8 mouse cellular contexts compared by ENCODE assay signal in genomic region chr1:51529653-51530052, GRCm38 (mm10). TPM values are rescaled to one million over a fixed set of nuclear protein-coding genes. Genes with fewer than 3 reads are reported as not detected.
DNase-seq lines count a peak whose midpoint lies in the region; ATAC-seq and TF ChIP-seq lines count a peak whose summit lies in the region.

No protein-coding gene starts in this region.

- no peaks in the 10 kb centered on the region for H3K9me3 ChIP-seq in heart, embryonic 10.5 days
- no peaks in the 10 kb centered on the region for H3K9me3 ChIP-seq in liver, postnatal 0 days (ENCODE audit: low read length)

- 66% methylated on average over 5 of the region's 5 CpGs for WGBS in heart, embryonic 10.5 days
- 41% methylated on average over 5 of the region's 5 CpGs for WGBS in liver, postnatal 0 days (ENCODE audit: insufficient replicate concordance)

- DNase-seq in heart, embryonic 10.5 days (ENCODE audit: low spot score): no peak
- DNase-seq in heart, postnatal 25 days (ENCODE audit: low spot score): no peak
- DNase-seq in urinary bladder, postnatal 14 days (ENCODE audit: low spot score): peak; percentile 17
- no peak for DNase-seq in urinary bladder, adult 18-20 months (ENCODE audit: low spot score in 2 of 2)
- DNase-seq in liver, postnatal 0 days: no peak
- no peak for DNase-seq in cerebellum, adult 18-20 months
- DNase-seq in layer of hippocampus, postnatal 10 days (ENCODE audit: low spot score in 2 of 2): no peak
- DNase-seq in neural tube, embryonic 10.5 days (ENCODE audit: extremely low spot score, low spot score): no peak

- TF ChIP-seq CTCF in liver, postnatal 0 days (IDR thresholded peaks at IDR 0.05; ENCODE audit: low read depth): no peak

- H3K4me1 ChIP-seq in heart, embryonic 10.5 days: peaks cover 26% of the 10 kb centered on the region; the same call in 1 of the 2 replicates
- H3K4me1 ChIP-seq in liver, postnatal 0 days (ENCODE audit: insufficient read depth): peaks cover 16% of the 10 kb centered on the region

- no peak overlapping the region for H3K4me3 ChIP-seq in heart, embryonic 10.5 days
- H3K4me3 ChIP-seq in liver, postnatal 0 days (ENCODE audit: low read depth, low read length): no peak overlapping the region

- TF ChIP-seq EP300 in liver, postnatal 0 days (IDR thresholded peaks at IDR 0.05; ENCODE audit: low read depth): no peak

- no peaks in the 10 kb centered on the region for H3K36me3 ChIP-seq in heart, embryonic 10.5 days
- H3K36me3 ChIP-seq in liver, postnatal 0 days (replicated peaks; ENCODE audit: insufficient read depth, low read length): no peaks in the 10 kb centered on the region

- intact Hi-C loops in heart, postnatal 25 days (cut with DNase I): loop anchor here (2.0 to 10.0 kb wide), 2 partner anchors 17 to 55 kb away; partner anchors contain the start of gene Nabp1

- no peak overlapping the region for H3K9ac ChIP-seq in liver, postnatal 0 days (replicated peaks)

- peak overlapping the region; percentile 14; the same call in 1 of the 2 replicates for H3K4me2 ChIP-seq in liver, postnatal 0 days (ENCODE audit: low read depth, low read length)

- H3K27me3 ChIP-seq in heart, embryonic 10.5 days (ENCODE audit: insufficient read depth, poor library complexity, severe bottlenecking): no peaks in the 10 kb centered on the region
- no peaks in the 10 kb centered on the region for H3K27me3 ChIP-seq in liver, postnatal 0 days (ENCODE audit: insufficient read depth, low read length)

- no peak for ATAC-seq in liver, postnatal 0 days

- peak overlapping the region; percentile 76 for H3K27ac ChIP-seq in heart, embryonic 10.5 days
- 0 out of 2 replicates have a peak overlapping the region, but pooled peaks have one; percentile 59 for H3K27ac ChIP-seq in liver, postnatal 0 days (ENCODE audit: low read depth)

RNA-seq across cellular contexts. Expression of gene Nabp1, which starts 51.4 kb away (rescaled TPM):
- 18.8 and 21.5 TPM in 2 replicates for polyA plus RNA-seq in heart, embryonic 10.5 days (2016; fragmentation: Nextera tagmentation; extraction: Ambion mirVana)
- total RNA-seq in heart, postnatal 25 days (2021): 10 to 100 TPM; 33.6 to 37.4 TPM
- 6.2 and 7.2 TPM in 2 replicates for polyA plus RNA-seq in liver, postnatal 0 days (2015; fragmentation: Nextera tagmentation; extraction: Ambion mirVana)
- 10 to 100 TPM; 16.9 to 21.4 TPM for total RNA-seq in layer of hippocampus, postnatal 10 days (2021)
